Mouse (Mus musculus) heart, adult 9 months (tissue): Measurements from ENCODE around the gene Fam181a.
A peak's percentile ranks its signal among the peaks of the same experiment; 100 is the strongest.

Experiments used
- DNase-seq, 2 experiments: peaks; one replicate each; pipeline ENCODE4 v3.0.0; 2022; ENCODE audit warnings: low spot score in 2 of 2

The Fam181a gene

DNA sequence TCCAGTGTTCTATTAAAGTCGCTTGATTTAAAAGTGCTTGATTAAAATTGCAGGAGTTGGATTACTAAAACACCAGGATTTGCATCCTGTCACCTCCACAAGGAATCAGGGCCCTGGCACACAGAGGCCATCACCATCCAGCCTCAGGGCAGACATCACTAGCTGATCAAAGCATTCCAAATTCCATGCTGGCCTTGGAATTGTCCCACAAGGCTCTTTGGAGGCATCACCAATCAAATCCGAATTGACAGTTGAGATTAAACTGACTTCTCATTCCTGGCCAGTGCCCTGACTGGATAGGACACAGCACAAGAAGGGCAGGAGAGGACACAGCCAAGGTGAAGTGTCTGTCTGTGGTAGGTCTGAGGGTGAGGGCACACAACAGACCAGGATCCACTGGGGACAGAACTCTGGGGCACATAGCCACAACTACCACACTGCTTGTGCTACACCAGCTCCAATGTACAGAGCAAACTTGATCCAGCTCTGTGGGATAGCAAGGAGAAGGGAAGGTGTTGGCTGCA, at the start of gene Fam181a:
Gene Fam181a, plus strand, starts transcription at position 232 of the 524 bp plus-strand sequence.
- no peak for DNase-seq

DNA sequence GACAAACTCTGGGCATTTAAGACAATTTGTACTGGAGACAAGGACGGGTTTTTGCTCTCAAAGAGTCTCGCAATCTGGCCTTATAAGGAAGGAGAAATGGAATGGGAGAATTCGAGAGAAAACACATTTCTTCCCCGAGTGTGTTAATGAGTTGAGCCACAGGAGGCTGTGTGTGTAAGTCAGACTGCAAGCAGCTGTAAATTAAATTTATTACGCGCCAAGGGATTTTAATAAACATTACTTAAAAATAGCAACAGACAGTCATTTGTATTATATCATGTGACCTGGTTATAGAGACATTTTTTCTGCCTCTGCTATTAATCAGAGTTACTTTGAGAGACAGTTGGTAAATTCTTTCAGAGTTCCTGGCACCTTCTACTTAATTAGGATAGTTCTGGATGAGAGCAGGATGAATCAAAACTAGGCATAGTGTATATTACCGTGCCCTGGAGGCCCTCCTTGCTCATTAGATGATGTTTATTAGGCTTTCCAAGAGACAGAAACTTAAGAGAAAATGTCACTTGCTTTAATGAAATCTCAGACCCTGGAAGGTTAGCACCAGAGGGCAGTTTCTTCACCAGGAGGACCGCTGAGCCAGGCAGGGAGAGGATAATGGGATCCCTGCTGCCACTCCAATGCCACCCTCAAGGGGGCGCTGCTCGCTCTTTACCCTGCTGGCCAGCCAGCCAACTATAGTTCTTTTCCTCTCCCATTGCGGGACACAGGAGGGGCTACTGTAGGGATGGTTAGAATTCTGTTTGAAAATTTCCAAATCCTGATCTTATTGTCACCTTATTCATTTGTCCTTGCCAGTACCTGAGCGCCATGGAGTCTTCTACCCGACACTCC, 48.5 kb upstream of the Fam181a start:
- DNase-seq = no peak

DNA sequence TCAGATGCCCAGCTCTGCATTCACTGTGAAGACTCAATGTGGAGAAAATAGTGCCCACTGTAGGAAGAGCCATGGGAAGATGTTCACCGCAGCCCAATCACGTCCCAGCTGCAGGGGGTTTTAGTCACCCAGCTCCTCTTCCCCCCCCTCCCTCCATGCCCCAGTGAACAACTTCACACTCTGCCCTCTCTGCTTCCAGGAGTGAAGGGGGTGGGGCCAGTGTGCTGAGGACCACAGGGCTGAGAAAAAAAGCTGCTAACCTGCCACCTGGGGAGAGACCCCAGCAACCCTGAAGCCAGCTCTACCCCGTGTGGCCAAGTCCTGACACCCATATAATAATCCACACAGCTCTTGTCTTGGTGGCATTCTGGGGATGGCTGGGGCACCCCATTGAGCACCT, 44.2 kb upstream of the Fam181a start:
- no peak for DNase-seq

DNA sequence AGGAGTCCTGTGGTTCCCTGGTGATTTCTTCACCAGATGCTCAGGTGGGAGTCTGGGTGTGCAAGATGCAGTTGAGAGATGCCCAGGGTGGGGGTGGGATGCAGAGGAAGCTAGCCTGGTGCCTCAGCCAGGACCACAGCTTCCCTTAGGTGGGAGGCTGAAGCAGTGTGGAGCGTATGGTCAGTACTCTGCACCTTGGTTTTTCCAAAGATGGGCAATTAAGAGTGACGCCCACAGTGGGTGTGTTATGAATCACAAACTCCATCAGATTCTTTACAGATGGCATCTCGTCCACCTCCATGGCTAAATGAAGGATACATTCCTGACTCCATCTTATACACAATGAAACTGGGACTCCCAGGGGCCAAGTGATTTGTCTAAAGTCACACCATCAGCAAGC, 38.6 kb upstream of the Fam181a start:
- no peak for DNase-seq

DNA sequence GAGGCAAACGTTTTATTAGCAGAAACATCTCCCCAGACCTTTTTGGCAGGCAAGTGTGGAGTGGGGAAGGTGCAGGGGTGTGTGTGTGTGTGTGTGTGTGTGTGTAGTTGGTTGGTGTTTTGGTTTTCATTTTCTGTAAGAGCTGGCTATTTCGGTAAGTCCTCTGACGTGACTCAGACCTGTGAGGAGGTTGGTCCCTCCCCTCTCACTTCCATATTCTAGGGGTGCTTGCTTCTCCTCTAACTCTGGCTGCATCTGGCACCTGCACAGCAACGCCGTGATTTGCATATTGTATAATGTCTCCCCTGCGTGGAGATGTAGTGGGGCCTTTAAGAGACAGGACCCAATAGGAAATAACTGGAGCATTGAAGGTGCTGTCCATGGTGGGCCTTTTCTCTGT, 37.7 kb upstream of the Fam181a start:
- DNase-seq = no peak

DNA sequence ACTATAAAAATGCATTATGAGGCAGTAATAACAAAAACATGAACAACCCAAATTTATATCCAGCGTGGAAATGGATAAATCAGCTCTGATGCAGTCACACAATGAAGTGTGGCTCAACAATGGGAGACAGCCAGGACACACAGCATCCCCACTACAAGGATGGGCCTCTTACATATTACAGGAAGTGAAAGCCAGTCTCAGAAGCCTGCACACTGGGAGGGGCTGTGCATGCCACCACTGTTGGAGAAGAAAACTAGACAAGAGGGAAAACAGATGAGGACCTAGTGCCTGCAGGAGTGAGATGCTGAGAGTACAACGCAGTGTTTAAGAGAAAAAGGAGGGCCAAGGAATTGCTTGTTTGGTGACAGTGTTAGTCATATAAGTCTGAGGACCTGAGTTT, 37.0 kb upstream of the Fam181a start:
- DNase-seq = no peak

DNA sequence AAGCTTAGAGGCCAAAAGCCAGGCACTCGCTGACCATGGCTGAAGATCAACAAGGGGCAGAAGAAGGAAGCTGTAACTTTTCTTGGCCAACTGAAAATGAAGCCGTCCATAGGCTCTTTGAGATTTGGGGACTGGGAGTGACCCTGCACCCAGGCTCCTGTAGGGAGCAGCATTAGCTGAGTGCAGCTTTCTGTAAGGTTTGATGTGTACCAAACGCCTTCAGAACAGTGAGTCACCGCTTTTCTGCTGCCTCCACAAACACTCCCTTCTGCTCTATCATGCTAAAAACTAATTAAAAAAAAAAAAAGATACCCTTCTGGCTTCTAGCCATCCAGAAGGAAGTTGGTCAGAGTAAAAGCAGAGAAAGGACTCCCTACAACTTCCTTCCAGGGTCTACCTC, 34.4 kb upstream of the Fam181a start:
- no peak for DNase-seq

DNA sequence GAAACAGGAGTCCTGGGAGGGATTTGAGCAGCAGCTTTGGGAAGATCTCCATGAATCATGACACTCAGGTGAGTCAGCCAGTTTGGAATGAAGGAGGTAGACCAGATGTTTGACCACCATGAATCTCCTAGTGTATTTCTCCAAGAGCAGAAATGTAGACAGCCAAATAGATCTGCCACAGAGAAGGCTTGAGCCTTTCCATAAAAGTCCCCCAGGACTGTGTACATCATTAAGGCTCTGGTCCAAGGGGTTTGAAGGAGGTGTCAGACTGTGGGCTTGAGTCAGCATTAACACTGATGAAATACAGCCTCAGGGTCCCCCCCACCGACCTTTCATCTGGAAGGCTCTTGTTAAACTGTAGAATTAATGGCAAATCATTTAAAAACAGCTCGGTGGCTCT, 29.3 kb upstream of the Fam181a start:
- DNase-seq = no peak

DNA sequence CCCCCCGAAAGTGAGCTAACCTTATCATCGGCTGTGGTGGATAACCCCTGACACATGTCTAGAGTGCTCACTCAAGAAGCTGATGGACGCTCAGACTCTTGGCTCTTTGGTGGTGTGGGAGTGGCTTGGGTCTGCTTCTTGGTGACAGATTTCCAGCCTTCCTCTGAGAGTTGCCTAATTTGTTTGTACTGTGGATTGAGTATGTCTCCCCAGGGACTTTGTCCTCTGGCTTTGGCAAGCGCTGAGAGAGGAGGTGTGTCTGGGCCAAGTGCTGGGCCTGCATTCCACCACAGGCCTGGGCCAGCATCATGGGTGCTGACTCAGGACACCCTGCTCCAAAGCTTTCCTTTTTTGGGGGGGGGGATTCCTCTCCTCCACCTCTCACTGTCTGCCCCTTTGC, 28.9 kb upstream of the Fam181a start:
- DNase-seq = peak; percentile 31 to 53

DNA sequence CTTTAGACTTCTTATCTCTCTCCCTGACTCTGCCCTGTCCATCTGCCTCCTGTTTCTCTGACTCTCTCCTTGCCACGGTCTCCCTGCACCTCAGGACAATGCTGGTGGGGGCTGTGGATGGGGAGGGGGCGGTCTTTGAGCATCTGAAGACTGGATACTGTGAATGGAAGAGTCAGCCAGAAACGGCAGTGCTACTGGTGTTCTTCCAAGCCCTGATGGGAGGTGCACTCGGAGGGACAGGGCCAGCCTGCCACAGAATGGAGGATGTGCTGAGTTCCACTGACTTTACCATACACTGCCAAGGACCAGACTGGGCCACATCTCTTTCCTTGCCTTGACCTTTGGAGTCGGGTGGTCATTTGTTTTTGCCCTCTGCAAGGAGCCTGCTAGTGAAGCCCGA, 27.8 kb upstream of the Fam181a start:
- no peak for DNase-seq

DNA sequence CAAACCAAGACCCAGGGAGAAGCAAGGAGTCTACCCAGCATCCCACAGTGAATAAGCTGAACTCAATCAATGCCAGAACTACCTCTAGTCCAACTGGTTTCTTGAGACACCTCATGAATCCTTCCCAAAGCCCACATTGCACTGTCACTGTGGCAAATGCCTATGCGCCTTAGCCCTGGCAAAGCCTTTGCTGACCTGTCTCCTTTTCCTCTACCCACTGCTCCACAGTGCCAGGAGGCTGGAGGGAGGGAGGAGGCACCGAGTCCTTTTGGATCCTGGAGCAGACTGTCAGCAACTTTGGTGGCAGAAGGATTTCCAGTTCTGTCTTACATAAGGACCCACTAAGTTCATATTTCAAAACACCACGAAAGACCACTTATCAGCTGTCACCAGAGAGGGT, 27.4 kb upstream of the Fam181a start:
- no peak for DNase-seq

DNA sequence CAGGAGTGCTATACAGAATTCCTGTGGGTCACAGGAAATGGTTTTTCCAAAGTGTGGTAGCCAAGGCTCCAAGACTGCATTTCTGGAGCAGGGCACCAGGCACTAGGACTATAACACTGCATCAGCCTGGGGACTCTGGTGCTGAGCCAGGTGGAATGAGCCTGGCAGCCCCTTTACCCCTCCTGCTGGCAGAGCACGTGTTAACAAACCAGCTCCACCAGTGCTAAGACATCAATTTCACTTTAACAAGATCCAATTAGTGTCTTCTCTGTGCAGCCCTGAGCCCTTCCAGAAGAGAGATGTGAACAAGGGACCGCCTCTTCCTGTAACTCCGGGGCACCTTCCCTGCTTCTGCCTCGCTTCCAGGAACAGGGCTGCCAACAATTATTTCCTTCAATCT, 23.5 kb upstream of the Fam181a start:
- DNase-seq = no peak

DNA sequence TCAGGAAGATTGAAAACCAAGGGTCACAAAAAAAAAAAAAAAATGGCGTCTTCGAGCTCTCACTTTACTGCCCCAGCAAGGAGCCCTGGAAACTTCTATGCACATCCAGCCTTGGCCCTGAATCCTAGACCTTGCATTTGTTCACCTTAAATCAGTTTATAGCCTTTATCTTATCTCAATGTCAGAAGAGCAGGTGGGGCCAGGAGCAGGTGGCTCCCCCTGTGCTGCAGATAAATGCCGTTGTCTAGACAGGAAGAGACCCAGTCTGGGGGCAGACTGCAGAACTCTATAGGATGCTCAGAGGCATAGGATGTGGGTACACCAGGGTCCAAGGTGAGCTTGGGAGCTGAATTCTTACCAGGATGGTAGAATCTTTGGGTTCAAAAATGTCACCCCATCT, 18.4 kb upstream of the Fam181a start:
- no peak for DNase-seq

DNA sequence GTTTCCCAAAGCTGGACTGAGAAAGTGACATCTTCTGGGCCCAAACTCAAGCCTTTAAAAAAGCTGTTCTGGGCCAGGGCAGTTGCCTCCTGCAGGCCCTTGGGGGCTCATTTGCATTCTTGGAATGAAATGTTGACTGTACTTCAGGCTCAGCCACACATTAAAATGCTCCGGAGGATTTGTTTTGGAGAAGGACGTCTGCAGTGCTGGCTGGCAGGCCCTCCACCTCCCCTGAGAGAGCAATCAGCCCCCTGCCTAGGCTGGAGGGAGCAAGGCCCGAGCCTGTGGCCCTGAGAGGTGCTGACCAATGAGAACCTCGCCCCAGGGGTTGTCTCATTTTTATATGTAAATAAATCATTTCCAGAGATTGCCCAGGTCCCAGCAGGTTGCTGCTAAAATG, 14.5 kb upstream of the Fam181a start:
- DNase-seq = no peak

DNA sequence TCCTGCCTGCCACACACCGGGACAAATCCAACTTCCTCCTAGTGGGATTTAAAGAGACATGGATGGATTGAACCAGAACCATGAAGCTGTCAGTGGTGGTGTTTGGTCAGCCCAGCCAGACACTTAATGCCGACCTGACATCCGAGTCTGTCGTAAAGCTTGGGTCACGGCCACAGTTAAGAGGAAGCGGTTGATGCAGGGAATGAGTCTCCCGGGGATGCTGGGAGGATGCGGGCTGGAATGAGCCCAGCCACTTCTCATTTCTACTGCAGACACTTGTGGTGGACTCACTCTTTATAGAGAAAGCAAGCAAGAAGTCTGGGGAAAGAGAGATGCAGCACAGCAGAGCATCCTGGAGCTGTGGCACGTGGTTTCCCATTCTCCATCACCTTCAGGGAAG, 10.3 kb upstream of the Fam181a start:
- DNase-seq = no peak

DNA sequence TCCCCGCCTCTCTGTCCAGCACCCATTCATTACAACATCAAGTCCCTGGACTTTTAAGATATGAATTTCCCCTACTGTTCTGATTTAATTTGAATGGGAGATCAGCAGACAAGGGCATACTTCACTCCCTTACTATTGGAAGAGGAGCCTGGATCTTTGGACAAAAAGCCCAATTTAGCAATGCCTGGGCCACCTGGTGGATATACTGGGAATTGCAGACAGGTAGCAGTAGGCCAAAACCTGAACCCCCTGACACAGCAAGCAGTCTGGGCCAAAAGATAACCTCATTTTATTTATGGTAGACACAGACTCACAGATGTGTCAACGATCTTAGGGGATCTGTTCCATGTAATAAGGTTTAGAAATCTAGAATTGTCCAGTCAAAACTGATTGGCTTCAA, 9.1 kb upstream of the Fam181a start:
- DNase-seq = no peak

DNA sequence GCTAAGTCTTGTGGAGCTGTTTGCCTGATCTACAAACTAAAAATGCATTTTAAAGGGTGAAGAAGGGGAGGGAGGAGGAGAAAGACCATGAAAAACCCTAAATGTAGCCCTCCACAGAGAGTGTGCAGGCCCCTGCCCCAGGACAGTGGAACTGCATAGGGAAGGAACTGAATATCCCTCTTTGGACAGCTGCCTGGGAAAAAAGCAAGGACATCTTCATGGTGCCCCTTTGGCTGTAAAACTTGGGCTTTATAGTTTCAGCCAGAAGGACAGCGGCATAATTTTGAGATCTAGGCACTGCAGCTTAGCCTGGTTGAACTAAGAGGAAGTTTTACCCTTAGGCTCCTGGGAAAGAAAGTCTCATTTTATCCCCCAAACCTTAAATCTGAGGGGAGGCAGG, 7.8 kb upstream of the Fam181a start:
- DNase-seq = no peak

DNA sequence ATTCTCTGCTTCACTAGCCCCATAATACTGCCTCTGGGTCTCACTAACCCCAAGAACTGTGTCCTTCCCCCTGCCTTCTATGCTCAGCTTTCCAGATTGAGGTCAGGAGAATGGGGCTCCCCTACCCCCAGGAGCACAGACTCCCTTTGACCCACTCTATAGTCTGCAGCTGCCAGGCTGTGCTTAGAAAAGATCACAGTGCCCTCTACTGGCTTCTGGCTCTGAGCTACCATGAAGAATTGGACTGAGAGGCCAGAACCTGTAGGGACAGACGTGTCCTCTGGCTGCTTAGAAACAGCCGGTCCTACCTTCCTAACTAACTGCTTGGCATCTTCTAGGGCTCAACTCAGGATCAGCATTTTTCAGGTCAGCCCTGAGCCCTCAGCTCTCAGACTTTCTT, 4.6 kb upstream of the Fam181a start:
- DNase-seq = no peak

DNA sequence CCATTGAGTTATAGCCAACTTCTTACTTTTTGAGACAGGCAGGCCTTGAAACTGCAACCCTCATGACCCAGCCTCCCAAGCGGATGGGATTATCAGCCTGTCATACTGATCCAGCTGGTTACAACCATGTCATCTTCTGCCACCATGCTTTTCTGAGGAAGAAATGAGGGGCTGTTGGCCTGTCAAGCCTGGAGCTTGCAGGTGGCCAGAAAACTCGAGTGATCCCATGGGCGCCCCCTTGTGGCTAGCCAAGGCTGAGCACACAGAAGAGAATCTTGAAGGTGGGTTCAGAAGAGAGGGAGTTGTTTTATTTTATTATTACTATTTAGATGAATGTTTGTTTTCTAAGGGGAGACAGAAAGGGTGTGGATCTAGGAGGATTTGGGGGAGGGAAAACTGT, 4.1 kb upstream of the Fam181a start:
- DNase-seq = no peak

DNA sequence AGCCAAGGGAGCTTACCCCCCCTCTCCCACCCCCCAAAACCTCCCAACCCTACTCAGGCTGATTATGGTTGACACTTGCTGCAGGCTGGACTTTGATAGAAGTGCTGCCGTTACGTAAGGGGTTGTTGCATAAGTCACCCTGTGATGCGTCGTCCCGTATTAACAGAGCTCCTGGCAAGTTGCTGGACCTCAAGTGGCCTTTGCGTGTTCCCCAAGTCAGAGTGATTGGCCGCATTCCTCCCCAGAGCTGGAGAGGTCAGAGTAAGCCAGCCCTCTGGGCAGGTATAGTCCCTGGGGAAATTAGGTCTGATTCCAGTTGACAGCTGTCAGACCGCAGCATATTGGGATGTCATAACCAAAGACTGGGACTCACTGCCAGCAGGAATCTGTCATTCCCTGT, 1.1 kb downstream of the Fam181a start:
- peak; percentile 49 to 59 for DNase-seq

DNA sequence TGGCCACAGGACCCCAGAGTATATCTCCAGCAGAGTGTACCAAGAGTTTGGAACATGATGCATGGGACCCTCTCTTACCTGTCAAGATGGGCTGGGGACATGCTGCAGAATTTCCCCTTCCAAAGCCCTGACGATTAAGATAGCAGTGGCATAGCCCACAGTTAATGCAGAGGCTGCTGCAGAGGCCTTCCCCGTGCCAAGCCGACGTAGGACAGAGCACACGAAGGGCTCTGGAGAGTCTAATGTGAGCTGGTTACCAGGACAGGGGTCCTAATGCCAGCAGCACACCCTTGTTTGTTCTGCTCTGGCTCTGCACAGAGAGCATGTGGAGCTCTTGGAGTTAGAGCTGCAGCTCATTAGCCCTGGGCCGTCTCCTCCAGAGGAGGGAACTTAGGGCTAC, 2.5 kb downstream of the Fam181a start:
- no peak for DNase-seq

DNA sequence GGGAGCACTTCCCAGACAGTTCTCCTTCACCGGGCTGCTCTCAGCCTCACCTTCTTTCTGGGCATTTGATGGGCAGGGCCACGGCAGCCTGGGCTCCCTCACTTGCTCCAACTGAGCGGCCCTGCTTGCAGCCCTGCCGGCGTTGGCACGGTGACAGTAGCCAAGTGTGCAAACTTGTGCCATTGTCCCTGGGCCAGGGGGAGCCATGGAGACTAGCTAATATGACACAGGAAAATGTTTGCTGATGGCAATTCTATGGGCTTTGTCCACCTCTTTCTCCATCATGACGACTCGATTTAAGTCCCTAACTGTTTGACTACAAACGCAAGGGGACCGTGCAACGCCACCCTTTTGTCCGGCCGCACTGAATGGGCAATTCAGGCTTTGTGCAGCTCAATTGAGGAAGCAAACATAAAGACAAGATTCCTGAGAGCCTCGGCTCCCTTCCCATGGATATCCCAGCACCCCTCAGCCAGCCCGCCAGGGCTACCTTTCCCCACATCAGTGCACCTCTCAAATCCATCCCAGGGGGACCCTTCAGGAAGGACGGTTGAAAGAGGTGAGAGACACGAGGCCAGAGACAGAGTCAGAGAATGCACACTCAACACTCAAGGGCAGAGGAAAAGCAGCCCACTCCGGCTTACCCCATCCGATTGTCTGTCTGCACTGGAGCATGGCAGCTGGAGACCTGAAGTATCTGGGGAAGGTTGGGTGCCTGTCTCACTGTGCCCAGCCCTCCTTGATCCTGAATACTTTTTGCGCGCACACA, 3.3 kb downstream of the Fam181a start:
- DNase-seq = no peak
